Mouse (Mus musculus): ENCODE data around the gene Nfx1.
A peak's percentile ranks its signal among the peaks of the same experiment; 100 is the strongest.

The Nfx1 gene

DNA sequence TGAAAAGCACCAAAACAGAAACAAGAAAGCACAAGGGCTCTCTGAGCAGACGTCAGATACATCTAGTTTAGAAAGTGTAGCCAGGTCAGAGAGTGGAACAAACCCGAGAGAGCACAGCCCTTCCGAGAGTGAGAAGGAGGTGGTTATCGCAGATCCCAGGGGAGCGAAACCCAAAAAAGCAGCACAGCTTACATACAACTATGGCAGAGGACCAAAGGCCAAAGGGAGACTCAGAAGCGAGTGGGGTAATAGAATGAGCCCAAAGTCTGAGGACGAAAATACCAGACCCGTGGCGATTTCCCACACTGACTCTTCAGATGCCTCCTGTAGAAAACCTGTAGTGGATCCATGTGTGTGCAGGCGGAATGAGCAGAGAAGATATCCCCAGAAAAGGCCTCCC lies 5.9 kb downstream of the Nfx1 start:
- DNase-seq = no peak

DNA sequence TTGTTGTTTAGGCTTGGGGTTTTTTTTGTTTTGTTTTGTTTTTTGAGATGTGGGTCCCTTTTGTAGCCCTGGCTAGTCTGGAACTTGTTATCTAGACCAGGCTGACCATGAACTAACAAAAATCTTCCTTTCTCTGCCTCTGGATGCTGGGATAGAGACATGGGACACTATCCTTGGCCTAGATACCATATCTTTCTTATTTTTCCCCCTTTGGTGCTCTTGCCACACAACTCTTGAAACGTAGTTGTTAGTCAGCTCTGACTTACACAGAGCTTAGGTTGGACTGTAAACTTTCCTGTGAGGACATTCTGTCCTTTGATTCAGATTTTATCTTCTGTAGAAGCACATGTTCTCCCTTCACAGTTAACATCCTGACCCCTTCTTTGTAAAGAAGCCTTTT lies 8.7 kb downstream of the Nfx1 start:
- DNase-seq = no peak

DNA sequence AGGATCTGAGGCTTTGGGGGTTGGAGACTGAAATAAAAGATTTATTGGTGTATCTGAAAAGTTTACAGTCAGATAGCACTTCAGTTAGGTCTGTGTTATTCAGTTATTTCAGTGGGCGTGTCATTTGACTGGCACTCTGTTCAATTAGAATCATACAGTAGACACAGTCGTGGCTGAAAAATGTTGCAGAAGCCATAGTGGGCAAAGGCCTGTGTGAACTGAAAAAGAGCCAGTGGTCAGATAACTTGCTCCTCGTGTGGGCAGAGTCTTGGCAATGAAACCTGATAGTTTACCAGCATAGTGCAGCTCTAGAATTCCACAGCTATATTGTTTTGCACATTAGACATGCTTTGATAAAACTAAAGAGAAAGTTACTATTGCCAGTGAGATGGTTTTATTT lies 11.8 kb downstream of the Nfx1 start:
- no peak for DNase-seq

DNA sequence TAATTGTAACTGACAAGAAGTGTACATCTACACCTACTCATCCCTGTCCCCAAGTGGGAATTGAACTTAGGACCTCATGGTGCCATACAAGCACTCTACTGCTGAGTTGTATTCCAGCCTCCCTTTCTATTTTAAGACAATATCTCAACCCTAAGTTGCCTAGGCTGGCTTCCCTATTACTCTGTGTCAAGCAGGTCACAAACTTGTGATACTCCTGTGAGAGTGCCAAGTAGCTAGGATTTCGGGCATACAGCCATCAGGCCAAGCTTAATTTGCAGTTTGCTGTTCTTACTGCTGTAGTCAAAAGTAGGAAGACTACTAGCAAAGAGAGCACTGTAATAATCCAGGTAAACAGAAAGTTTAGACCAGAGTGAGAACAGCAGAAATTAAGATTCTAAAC lies 13.0 kb downstream of the Nfx1 start:
- no peak for DNase-seq

DNA sequence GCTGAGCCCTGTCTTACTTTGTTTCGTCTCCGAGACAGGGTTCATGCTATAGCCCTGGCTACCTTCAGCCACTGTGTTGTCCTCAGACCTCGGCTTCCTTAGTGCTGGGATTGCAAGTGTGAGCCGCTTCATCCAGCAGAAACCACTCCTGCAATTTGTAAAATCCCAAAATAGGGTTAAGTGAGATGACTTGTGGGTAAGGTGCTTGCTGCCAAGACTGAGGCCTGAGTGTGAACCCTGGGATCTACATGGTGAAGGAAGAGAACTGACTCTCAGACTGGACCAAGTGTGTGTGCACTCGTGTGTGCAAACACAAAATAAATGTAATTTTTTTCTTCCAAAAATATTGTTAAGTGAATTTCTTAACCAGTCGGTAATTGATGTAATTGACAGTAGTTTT lies 18.9 kb downstream of the Nfx1 start:
- no peak for DNase-seq

DNA sequence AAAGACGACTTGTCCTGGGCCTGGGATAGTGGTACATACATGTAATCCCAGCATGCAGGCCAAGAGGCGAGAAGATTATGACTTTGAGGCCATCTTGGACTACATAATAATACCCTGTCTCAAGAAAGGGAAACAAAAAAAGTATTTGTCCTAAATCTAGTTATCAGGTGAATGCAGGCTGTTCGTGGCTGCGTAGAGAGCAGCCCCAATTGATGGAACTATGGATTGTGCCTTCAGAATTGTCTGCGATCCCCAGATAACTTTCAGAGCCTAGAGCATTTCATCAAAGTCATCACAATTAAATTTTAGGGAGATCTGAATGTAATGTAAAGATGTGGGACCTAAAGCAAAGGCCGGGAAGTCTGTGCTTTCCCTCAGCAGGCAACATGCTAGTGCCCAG lies 25.6 kb downstream of the Nfx1 start:
- DNase-seq = no peak

DNA sequence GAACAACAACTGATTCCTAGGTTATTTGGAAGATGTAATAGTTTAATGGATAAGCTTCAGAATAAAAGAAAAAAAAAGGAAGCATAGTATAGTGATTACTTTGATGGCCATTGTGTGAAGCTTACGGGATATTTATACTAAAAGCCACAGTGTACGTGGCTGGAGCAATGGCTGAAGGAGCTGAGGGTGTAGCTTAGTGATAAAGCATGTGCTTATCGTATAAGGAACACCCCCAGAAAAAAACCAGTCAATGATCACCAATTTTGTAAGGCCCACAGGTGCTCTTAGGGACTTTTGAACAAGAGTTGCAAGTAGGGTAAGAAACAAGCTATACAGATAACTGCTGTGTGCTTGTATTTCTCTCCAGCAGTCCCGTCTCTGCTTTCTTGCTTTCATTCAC lies 27.2 kb downstream of the Nfx1 start:
- DNase-seq = no peak

DNA sequence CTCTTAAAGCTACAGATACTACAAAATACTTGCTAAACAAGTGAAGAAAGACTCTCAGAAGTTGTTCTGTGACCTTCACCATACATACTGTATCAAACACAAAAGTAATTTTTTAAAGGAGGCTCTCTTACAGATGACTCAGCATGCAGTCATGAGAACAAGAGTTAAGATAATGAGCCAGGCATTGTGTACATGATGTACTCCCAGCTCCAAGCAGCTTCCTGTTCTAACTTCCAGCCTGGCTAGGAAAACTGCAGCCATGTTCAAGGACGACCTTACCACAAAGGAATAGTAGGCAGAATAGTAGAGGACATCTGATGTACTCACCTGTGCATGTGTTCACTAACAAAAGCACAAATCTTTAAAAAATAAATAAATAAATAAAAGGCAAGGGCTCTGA lies 29.6 kb downstream of the Nfx1 start:
- DNase-seq = no peak

DNA sequence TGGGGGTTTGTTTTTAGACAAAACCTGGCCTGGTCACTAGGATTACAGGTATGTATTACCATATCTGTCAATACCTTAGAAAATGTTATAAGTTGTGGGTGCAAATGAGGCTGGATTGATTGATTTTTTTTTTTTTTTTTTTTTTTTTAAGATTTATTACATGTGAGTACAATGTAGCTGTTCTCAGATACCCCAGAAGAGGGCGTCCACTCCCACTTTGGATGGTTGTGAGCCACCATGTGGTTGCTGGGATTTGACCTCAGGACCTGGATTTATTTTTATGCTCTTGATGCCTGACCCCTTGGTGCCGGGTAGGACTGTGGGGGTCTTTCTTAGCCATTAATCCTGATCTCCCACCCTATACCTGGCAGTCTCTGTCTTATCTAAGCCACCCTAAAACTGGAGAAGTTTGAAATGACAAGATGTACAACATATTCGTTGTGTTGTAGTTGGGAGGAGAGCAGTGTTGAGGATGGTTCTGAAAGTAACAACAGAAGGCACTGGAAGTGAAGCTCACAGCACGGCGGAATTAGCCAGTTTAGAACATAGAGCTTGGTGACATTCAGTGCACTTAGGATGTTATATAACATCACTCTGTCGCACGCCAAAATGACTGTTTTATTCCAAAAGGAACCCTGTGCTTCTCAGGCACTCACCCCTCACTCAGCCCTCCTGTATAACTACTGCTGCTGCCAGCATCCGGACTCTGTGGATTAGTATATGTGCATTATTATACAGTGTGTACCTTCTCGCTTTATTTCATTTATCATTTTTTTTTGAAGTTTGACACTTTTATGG lies 30.3 kb downstream of the Nfx1 start:
- DNase-seq = no peak

DNA sequence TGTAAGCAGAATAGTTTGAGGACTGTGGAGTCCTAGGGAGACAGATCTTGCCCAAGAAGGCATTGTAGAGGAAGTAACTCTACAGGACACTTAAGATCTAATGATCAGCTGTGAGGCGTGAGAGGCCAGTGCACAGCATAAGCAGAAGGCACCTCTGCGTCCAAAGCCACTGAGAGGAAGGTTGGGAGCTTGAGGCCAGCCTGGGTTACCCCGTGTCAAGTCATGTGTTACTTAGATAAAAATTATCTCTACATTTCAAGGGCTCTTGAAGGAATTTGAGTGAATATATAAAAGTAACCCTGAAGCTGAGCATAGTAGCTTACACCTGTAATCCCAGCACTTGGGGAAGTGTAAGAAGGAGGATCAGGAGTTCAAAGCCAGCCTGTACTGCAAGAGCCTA lies 42.6 kb downstream of the Nfx1 start:
- no peak for DNase-seq

DNA sequence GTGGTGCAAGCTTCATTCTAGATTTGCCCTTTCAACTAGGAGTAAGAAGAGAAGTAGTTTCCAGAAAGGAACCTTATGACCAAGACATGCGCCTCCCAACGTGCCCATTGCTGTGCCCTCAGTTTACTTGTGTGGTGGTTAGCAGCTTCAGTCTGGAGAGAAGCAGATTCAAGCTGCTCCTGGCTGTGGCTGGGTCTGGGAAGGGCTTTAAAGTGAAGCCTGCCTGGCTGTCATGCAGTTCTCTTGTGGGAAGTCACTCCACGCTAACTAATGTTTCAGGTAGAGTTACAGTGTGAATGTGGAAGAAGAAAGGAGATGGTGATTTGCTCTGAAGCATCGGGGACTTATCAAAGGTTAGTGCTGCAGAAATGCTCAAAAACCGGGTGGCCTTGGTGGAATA lies 45.1 kb downstream of the Nfx1 start:
- no peak for DNase-seq

DNA sequence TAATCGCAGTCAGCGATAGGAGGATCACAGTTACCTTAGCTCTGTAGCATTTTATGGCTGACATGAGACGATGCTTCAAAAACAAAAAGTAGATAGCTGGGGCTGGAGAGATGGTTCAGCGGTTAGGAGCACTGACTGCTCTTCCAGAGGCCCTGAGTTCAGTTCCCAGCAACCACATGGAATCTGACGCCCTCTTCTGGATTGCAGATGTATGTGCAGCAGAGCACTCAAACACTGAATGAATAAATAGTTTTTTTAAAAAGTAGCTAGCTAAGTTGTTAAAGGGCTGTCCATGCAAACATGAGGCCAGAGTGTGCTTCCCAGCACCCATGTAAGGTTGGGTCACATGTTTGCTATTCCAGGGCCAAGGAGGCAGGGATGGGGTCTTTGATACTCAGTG lies 50.4 kb downstream of the Nfx1 start:
- DNase-seq = no peak

DNA sequence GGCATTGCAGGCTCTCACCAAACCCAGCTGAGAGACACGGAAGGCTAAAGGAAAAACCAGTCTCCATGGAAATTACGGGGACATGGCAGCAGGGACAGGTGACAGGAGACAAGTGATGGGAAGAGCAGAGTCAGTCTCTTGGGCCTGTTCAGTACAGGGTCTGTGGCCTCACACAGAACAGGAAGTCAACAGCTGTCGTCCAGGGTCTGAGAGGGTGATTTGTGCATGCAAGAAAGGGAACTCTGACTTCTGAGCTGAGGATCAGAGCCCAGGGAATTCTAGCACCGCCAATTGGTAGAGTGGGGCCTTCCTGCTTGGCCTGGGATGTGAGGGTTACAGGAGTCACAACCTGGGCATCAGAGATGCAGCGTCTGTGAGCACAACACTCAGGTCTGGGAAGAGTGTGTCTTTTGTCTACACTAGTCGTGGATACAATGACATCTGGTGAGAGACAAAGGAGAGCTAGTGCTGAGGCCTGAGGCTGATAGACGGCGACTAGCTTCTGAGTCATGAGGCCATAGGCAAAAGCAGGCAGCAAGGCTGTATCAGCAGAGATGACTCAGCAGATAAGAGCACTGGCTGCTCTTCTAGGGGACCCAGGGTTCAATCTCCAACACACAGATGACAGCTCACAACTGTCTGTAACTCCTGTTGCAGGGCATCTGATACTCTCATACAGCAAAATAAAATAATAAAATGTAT lies 55.5 kb downstream of the Nfx1 start:
- DNase-seq = no peak

DNA sequence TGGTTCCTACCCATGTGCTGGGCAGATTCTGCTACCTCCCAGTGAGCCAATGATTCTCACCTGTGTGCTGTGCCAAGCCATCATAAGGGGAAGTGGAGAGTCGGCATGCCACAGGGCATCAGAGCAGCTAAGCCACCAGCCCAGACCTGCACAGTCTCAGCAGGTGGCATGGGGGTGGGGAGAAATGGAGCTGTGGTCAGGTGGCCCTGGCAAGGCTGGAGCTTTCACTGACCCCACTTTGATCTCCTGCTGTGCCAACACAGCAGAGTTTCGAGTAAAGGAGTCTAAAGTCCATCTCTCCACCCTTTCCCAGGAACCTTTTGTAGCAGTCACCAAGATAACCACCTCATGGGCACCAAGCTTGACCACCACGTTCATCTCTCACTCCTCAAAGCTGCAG lies 57.2 kb downstream of the Nfx1 start:
- DNase-seq = peak; percentile 75

DNA sequence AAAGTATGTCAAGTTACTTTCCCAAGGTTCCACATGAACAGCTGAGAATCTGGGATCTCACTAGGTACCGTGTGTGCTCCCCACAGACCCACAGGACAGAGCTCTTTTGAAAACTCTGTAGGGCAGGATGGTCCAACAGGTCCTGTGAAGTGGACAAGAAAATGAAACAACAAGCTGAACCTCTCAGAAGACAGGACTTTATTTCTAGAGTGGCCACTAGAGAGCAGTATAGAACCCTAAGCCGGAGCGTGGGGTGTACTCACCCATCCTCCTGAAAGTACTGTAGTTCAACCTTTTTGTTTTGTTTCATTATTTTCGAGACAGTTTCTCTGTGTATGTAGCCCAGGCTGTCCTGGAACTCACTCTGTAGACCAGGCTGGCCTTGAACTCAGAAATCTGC lies 57.6 kb downstream of the Nfx1 start:
- DNase-seq = no peak

DNA sequence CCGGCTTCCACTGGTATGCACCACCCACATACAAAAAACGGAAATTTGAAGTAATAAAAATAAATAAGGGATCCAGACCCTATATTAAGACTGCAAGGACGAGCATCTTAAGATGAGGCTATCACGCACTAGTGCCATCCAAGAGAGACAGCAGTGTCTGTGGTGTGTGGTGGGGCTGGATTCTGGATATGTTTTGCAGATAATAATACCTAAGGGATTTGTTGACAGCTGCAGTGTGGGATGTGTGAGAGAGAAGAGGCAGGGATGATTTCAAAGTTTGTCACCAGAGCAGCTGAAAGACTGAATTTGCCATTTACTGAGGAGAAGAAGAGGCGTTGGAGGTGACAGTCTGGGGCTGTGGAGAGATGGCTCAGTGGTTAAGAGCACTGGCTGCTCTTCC lies 58.7 kb downstream of the Nfx1 start:
- DNase-seq = no peak

DNA sequence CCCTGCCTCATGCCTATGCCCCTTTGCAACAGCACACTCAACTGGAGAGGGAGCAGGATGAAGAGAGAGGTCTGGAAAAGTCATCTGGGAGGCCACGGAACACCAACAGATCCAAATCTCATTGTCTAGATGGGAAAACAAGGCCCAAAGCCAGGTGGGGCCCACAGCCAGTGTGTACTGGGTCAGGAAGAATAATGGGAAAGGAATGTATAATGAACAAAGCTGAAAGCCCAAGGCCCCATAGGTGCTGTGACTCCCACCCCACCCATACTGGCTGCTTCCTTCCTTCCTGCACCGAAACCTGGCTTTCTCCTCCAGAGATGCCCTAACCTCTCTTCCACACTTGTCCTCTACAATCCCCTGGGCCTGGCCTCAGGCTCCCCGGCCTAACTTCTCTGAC lies 60.5 kb downstream of the Nfx1 start:
- DNase-seq = no peak

DNA sequence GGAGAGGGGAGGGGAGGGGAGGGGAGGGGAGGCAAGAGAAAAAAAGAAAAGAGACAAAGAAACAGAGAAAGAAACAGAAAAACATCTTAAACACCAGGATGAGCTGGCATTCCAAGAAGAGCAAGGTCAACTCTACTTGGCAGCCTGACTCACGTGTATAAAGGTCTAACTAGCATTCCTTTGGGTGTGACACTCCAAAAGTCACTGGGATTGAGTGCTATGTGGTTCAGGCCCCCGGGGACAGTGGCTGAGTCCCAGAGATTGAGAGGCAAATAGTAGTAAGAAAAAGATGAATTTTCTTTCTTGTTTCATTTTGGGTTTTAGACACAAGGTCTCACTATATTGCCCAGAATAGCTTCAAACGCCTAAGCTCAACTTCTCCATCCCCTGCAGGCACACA lies 67.2 kb downstream of the Nfx1 start:
- DNase-seq = no peak

DNA sequence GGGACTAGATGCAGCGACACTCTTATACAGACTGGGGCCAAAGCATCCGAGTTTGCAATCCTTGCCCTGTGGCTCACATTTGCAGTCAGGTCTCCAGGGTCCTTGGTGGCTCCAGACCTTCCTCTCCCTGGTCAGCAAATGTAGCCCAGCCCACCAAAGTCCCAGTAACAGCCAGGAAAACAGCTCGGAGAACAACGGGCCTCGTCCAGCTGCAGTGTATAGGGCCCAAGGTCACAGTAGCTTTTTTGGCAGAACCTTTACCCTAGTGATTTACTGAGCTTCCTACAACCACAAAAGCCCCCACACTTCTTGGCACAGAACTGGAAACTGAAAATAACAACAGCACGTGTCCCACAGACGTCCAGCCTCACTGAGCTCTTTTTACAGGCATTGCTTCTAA lies 70.3 kb downstream of the Nfx1 start:
- DNase-seq = no peak

DNA sequence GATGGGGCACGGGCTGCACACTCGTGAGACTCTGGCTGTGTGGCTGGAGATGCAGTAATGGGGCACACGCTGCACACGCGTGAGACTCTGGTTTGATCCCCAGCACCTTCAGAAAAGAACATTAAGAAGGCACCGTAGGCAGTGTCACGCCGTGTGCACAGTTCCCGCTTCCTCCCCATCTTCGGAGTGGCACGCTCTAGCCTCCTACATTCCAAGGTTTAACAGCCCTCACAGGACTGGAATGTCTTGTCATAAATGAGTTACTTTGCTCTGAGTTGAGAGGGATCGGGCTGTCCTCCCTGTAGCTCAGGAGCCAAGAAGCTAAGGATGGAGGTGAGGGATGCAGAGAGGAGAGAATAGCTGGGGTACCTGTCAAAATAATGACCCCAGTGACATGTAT lies 72.2 kb downstream of the Nfx1 start:
- peak; percentile 24 for DNase-seq

DNA sequence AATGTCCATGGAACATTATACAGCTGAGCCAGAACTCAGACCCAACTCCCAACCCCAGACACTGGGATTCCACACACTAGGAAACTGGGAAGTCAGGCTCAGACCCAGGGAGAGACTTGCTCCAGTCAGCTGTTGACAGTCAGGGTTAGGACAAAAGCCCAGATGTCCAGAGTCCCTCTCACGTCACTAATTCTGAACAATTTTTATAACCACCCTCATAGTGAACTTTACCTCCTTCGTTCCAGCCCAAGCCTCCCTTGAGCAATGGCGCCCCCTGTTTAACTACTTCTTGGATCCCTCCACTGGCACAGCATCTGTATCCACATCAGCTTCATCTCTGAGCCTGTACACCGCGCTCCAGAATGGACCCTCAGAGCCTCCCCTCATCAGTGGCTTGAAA lies 73.3 kb downstream of the Nfx1 start:
- DNase-seq = peak; percentile 46

DNA sequence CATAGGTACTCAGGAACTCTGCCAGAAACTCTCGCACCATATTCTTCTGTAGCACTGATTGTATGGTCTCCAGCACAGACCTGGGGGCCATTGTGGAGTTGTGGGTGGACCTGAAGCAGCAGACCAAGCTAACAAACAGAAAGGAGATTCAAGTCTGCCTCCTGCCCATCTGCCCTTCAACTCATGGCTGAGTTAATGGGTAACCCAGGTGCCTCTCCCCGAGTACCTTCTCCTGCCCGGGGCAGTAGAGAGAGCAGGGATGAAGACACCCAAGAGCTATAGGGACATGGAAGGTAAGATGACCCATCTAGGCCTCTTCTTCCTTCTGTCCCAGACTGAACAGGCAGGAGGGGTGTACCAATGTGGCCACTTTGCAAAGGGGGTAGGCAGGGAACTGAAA lies 74.6 kb downstream of the Nfx1 start:
- peak; percentile 56 for DNase-seq

DNA sequence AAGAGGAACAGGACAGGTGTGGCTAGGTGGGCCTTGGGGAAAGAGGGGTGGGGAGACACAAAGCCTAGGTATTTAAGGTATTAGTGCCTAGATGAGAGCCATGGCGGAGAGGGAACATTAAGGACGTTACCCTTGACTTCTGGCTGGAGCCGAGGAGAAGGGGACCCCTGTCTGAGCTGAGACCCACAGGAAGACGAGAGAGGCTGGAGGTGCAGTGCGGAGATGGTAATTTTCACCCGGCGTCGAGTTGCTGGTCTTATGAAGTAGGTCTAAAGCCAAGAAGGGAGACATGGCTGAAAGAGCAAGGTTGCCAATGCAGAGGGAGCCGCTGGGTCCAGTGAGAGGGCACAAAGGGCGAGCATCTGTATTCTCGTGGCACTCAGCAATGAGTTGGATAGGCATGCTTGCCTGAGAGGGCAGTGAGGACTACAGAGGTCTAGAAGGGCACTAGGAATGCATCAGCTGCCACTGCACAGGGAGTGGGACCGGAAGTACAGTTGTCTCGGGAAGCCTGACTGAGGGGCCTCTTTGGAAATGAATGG lies 75.6 kb downstream of the Nfx1 start:
- peak; percentile 54 for DNase-seq

DNA sequence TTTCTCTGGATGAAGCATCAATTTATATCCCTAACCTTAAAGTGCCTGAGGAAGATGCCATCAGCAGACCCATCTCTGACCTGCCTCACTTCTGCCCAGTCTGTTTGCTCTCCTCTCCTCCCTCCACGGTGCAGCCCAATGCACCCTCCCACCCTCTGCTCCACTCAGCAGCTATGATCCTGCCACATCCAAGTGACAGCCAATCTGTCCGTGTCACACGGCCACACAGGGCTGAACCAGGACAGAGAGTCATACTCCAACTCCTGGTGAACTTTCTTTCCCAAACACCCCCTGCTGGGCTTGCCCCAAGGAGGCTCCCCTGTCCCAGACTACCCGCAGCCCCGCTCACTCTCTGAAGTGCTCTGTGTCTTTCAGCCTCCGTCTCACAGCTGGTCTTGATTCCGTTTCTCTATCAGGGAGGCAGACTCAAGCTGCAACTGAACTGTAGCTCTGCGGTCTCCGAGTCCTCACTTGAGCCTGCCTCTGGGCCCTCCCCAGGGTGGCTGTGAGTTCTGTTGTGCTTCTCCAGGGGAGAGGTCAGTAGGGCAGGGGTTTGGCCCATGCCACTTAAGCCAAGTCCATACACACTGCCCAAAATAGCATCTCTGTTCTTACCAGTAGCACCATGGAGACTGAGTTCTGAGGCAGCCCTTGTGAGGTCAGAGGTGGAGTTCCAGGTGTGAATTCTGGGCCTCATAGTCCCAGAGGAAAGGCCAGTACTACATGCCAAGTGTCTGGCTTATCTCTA lies 77.0 kb downstream of the Nfx1 start, which contains the start of gene Aqp7:
Gene Aqp7, minus strand, starts transcription at position 616 of the 748 bp plus-strand sequence.
- no peak for DNase-seq

Data from kidney, adult 18-20 months (tissue).